Mouse (Mus musculus) central nervous system, embryonic 18 days (tissue): Measurements from ENCODE around the gene Ackr4. TPM values are rescaled to one million over a fixed set of nuclear protein-coding genes. Genes with fewer than 3 reads are reported as not detected.

Experiments
- polyA plus RNA-seq: library from polyadenylated mRNA; depleted of rRNA; stranded (reverse); fragments of >200 nt; gene quantifications from 2 replicates; pipeline ENCODE4 v1.2.3, GENCODE M21; 2012; rRNA removed

Gene Ackr4
- 0.86 and 1.1 TPM in 2 replicates for polyA plus RNA-seq

DNA sequence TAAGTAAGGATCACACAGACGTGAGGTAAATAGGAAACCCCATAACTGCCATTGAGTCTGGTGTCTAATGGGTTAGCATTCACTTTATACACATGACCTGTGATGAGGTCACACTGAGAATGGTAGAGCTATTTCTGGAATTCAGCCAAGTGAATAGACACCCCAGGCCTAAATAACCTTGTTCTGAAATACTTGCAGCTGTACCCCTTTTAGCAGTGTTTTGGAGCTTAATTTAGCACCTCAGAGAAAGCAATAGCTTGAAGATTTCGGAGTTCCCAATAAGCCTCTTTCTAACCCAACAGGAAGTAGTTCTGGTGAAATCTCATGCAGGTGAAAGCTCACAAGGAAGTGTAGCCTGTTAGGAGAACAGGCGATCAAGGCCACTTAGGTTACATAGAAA, at the start of gene Ackr4:
Gene Ackr4 (minus strand): TSS at position 101 of the 400 bp plus-strand sequence.

DNA sequence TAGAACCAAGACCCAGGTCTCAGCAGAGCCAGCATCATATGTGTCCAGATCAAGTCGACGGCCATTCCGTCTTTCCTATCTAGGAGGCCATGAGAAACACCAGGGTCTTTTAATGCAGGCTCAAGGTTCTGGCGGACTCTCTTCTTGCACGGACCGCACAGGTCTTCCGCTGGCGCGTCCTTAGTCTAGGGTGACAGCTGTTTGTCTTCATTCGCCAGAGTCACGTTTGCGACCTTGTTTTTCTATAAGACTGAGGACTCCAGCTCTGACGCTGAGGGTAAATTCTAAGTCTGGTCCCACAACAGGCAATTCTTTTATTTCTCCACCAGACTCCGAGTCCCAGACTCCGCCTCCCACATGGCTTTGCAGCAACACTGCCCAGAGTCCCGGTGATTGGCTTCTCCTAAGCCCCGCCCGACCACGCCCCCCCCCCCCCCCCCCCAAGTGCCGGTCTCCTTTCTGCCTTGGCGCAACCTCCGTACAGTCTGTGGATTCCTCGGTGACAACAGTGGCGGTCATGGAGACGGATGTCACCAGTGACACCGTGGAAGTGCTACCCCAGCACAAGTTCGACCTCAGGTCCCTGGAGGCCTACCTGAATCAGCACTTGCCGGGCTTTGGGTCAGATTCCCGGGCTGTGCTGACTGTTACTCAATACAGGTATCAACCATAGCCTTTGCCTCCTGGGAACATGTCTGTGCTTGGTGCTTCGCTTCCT, 63.3 kb downstream of the Ackr4 start, which contains the start of gene Acad11:
Gene Acad11 (plus strand): TSS at position 134 of the 718 bp plus-strand sequence.

DNA sequence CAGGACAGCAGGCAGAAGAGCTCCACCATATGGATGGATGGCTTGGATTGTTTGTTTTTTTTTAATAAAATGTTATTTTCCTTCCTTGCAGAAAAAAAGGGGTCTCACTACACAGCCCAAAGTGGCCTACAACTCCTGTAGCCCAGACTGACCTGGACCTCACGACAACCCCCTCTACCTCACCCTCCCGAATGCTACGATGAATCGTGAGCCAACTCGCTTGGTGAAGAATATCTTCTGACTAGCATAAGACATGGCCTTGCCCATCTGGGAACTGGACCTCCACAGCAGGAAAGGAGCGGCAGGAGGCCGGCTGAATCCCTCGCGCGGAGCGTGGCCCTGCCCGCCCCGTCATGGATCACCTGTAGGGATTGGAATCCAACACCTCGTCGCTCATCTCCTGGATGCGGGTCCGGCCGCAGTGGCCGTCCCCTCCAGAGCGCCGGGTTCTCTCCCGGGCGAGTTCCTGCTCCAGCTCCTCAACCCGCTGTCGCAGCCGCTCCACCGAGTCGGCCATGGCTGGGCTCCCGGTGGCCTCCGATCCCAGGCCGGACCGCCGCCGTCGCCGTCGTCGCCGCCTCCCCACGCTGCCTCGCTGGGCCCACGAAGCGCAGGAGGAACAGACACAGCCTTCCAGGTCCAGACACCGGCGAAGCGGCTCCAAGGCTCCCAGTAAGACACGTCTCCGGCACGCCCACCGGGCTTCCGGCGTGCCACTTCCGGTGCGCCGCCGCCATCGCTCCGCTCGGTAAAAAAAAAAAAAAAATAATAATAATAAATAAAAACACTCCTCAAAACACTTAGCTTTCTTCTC, 64.1 kb downstream of the Ackr4 start, which contains the start of gene Uba5:
Gene Uba5 (minus strand): TSS at position 705 of the 814 bp plus-strand sequence.

DNA sequence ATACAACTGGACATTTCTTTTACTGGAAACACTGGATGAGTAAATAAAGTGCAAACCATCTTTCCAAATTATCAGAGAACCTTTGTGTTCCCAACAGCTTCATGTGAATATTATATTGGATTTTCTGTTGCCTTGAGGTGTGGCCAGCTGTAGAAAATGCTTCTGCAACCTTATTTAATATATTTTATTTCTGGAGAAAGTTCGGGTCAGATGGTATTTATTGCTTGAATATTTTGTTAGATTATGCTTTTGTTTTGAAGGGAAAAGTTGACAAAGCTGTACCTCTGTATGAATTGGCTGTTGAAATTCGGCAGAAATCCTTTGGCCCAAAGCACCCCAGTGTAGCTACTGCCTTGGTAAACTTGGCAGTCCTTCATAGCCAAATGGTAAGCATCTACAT, 86.4 kb downstream of the Ackr4 start, which contains the start of gene Gm28305:
Gene Gm28305 (plus strand): TSS at position 301 of the 400 bp plus-strand sequence.

Other genes starting within 250 kb of the Ackr4 start
- gene Nphp3, start 124.4 kb downstream of the Ackr4 start, polyA plus RNA-seq, result 10.4 and 13.0 TPM in 2 replicates
- gene Gm28305, start 86.3 kb downstream of the Ackr4 start, polyA plus RNA-seq, result not detected in 2 replicates
- gene Uba5, start 63.8 kb downstream of the Ackr4 start, polyA plus RNA-seq, result 77.2 and 83.7 TPM in 2 replicates
- gene Acad11, start 63.6 kb downstream of the Ackr4 start, polyA plus RNA-seq, result 7.9 and 9.1 TPM in 2 replicates
- 95.5 and 96.3 TPM in 2 replicates for gene Dnajc13, start 136.0 kb upstream of the Ackr4 start, polyA plus RNA-seq
- gene Acpp, start 210.8 kb upstream of the Ackr4 start, polyA plus RNA-seq, result 0.28 and 1.0 TPM in 2 replicates